Mouse (Mus musculus) heart, embryonic 11.5 days (tissue): ENCODE data around the gene Tmx4. TPM values are rescaled to one million over a fixed set of nuclear protein-coding genes. Genes with fewer than 3 reads are reported as not detected.
A peak's percentile ranks its signal among the peaks of the same experiment; 100 is the strongest.

Experiments used
- ATAC-seq: fragments of 200-750 bp; cut with Nextera tagmentation; replicated peaks from 2 replicates; pipeline ENCODE4 v1.8.0; 2017; ENCODE audit warnings: moderate library complexity; ENCODE audit not compliant: insufficient number of reproducible peaks, low FRiP score, low TSS enrichment
- H3K27ac ChIP-seq: fragments of 300-500 bp; sonication (generic); 2 replicates; pipeline ENCODE4 v1.5.1; 2014; ENCODE audit warnings: mild to moderate bottlenecking, low read depth, low read length
- H3K27me3 ChIP-seq: fragments of 300-500 bp; sonication (generic); 2 replicates; pipeline ENCODE4 v1.6.1; 2014; ENCODE audit warnings: mild to moderate bottlenecking, low read length, mixed read lengths; ENCODE audit not compliant: control insufficient read depth, insufficient read depth
- H3K36me3 ChIP-seq: fragments of 300-500 bp; sonication (generic); 2 replicates; pipeline ENCODE4 v1.6.1; 2014; ENCODE audit warnings: mild to moderate bottlenecking, low read length, moderate library complexity, mixed read lengths; ENCODE audit not compliant: control insufficient read depth, insufficient read depth
- H3K4me1 ChIP-seq: fragments of 300-500 bp; sonication (generic); 2 replicates; pipeline ENCODE4 v1.6.1; 2014; ENCODE audit warnings: low read length; ENCODE audit not compliant: control insufficient read depth, insufficient read depth
- H3K4me2 ChIP-seq: fragments of 300-500 bp; sonication (generic); 2 replicates; pipeline ENCODE4 v1.6.1; 2014; ENCODE audit warnings: mild to moderate bottlenecking, moderate library complexity
- H3K4me3 ChIP-seq: fragments of 300-500 bp; sonication (generic); 2 replicates; pipeline ENCODE4 v1.5.1; 2014; ENCODE audit warnings: low read depth, low read length
- H3K9ac ChIP-seq: fragments of 300-500 bp; sonication (generic); 2 replicates; pipeline ENCODE4 v1.6.1; 2014; ENCODE audit warnings: mild to moderate bottlenecking, low read depth, low read length, moderate library complexity
- H3K9me3 ChIP-seq: fragments of 300-500 bp; sonication (generic); replicated peaks from 2 replicates; pipeline ENCODE4 v1.6.1; 2016; ENCODE audit warnings: low read length; ENCODE audit not compliant: control insufficient read depth
- WGBS: fragments of 180-500 bp; shearing (Covaris S2); extraction: QIAGEN DNeasy Blood & Tissue Kit; methylation state at CpG from one replicate; pipeline ENCODE4 v1.1.7; 2014; ENCODE audit not compliant: insufficient replicate concordance; 5-methylcytosine and 5-hydroxymethylcytosine counted together
- polyA plus RNA-seq: library from polyadenylated mRNA; unstranded; fragments of >200 nt; fragmentation: Nextera tagmentation; extraction: Ambion mirVana; gene quantifications from 2 replicates; pipeline ENCODE4 v1.2.1, GENCODE M21; 2014

Tmx4 gene
- 45.0 and 52.0 TPM in 2 replicates for polyA plus RNA-seq

DNA sequence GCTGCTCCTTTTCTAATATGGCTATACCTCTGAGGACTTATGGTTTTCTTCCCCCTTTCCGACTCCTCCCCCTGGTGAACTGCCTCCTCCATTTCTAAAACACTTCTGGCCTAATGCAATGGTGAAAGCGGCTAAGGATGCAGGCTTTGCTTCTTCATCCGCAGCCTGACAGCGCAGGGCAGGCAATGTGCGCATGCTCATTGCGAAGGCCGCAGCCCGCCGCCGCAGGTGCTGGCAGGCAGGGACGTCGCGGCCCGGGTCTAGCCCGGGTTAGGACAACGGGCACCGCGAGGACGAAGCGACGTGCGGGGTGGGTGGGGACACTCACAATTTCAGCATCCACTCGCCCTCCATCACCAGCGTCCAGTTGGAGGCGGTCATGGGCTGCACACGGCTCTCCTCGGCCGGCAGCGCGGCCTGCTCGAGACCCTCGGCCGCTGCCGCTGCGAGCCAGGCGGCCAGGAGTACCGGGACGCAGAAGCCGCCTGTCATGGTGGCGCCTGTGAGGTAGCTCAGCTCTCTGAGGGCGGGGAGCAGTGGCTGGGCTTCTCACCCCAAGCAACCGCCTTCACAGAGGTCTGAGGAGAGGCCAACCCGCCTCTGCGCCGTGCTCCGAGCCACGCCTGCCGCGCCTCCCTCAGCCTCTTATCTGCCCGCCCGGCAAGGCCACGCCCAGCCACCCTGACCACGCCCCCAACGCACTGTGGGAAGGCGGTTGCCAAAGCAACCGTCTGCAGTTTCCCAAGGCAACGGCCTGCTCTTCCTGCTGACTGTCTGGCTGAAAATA is at the start of gene Tmx4:
Tmx4 (minus strand) TSS at position 632 of the 787 bp plus-strand sequence.
- peak; percentile 99 for ATAC-seq
- Histone ChIP-seq H3K4me1 (peaks cover 13% of the 10 kb centered on the region), H3K4me3 (peak within 1 kb of the TSS; percentile 80), H3K27me3 (no peaks in the 10 kb centered on the region), H3K27ac (peak within 1 kb of the TSS; percentile 99), H3K9me3 (no peaks in the 10 kb centered on the region), H3K4me2 (peak within 1 kb of the TSS; percentile 78), H3K36me3 (no peaks in the 10 kb centered on the region), H3K9ac (peak within 1 kb of the TSS; percentile 91)
- WGBS: under 1% methylated on average over 57 of the region's 57 CpGs

DNA sequence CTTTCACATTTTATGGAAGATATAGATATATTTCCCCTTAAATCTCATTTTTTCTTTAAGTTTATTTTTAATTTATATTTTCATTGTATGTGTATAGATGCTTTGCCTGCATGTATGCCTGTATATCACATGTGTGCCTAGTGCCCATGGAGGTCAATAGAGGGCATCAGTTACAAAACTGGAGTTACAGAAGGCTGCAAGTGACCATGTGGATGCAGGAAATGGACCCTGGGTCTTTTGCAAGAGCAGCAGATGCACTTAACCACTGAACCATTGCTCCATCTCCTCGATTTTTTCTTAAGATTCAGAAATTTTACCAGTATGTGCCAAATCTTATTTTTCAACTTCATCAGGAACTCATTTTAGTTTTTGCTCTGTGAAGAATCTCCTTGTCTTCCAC is 48.2 kb upstream of the Tmx4 start:
- H3K4me3 ChIP-seq: no peak overlapping the region
- no peak overlapping the region for H3K9ac ChIP-seq
- H3K27me3 ChIP-seq: no peaks in the 10 kb centered on the region
- no peak overlapping the region for H3K27ac ChIP-seq
- no peaks in the 10 kb centered on the region for H3K9me3 ChIP-seq
- no peaks in the 10 kb centered on the region for H3K4me1 ChIP-seq
- ATAC-seq: no peak
- H3K36me3 ChIP-seq: no peaks in the 10 kb centered on the region
- no peak overlapping the region for H3K4me2 ChIP-seq
- WGBS: 50% methylated on average over 1 of the region's 1 CpGs

GRCm38 (mm10) chr2:134691055-134691454 is 47.1 kb upstream of the Tmx4 start:
- no peak overlapping the region for H3K4me2 ChIP-seq
- no peak for ATAC-seq
- H3K27me3 ChIP-seq: no peaks in the 10 kb centered on the region
- no peaks in the 10 kb centered on the region for H3K4me1 ChIP-seq
- H3K9ac ChIP-seq: no peak overlapping the region
- H3K27ac ChIP-seq: no peak overlapping the region
- no peak overlapping the region for H3K4me3 ChIP-seq
- H3K36me3 ChIP-seq: no peaks in the 10 kb centered on the region
- H3K9me3 ChIP-seq: no peaks in the 10 kb centered on the region
- 82% methylated on average over 7 of the region's 7 CpGs for WGBS

GRCm38 (mm10) chr2:134682326-134682725 is 38.4 kb upstream of the Tmx4 start:
- no peak overlapping the region for H3K27ac ChIP-seq
- no peak overlapping the region for H3K4me3 ChIP-seq
- no peaks in the 10 kb centered on the region for H3K4me1 ChIP-seq
- WGBS: 61% methylated on average over 3 of the region's 3 CpGs
- ATAC-seq: no peak
- no peak overlapping the region for H3K9ac ChIP-seq
- no peaks in the 10 kb centered on the region for H3K36me3 ChIP-seq
- no peaks in the 10 kb centered on the region for H3K9me3 ChIP-seq
- no peak overlapping the region for H3K4me2 ChIP-seq
- no peaks in the 10 kb centered on the region for H3K27me3 ChIP-seq

DNA sequence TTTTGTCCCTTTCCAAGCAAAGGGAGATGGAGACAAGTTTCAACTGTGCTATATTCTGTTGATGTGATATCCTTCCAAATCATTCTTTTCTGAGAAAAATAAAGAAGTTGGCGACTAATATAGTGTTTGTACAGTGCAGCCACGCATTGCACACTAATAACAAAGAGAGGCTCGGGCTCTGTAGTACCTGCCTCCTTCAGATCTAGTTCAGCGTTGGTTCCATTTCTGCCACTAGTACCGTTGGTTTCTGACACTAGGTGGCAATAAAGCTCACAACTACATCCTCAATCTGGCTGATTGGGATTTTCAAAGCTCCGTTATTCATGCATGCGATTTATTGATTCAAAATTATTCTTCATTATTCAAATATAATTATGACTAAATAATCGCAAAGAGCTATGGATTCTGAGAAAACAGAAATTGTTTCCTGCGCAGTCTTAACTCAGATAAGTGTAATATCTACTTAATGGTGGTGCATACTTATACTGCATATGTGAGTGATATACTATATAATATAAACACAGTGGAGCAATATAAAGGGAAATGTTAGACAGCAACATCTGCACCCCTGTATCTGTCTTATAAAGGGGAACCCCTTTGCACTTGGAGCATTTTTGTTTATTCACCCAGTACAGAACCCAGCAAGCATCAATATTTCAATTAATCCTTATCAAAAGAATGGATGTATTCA is 37.5 kb upstream of the Tmx4 start:
- no peaks in the 10 kb centered on the region for H3K4me1 ChIP-seq
- H3K9ac ChIP-seq: no peak overlapping the region
- H3K4me3 ChIP-seq: no peak overlapping the region
- no peaks in the 10 kb centered on the region for H3K9me3 ChIP-seq
- no peak overlapping the region for H3K4me2 ChIP-seq
- H3K27ac ChIP-seq: no peak overlapping the region
- no peaks in the 10 kb centered on the region for H3K27me3 ChIP-seq
- WGBS: 26% methylated on average over 9 of the region's 9 CpGs
- no peaks in the 10 kb centered on the region for H3K36me3 ChIP-seq
- no peak for ATAC-seq

DNA sequence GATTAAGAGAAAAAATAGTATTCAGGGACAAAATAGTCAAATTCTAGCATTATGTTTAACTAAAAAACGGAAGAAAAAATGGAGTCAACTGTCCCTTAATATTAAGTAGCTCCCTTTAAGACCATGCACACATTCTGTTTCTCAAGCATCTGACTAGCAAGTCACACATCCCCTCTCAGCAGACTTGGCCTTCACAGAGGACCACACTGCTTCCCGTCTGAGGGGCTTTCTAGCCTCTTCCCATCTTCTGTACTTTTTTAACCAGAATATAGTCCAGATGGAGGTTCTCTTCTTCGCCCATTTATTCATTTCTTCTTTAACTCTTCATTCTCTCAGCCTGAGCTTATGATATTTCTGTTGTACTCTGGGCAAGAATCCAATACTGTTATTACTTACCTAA is 35.6 kb upstream of the Tmx4 start:
- Histone ChIP-seq H3K9ac (no peak overlapping the region), H3K4me2 (no peak overlapping the region), H3K27ac (no peak overlapping the region), H3K4me1 (no peaks in the 10 kb centered on the region), H3K36me3 (no peaks in the 10 kb centered on the region), H3K27me3 (no peaks in the 10 kb centered on the region), H3K9me3 (no peaks in the 10 kb centered on the region), H3K4me3 (no peak overlapping the region)
- WGBS: 65% methylated on average over 3 of the region's 3 CpGs
- no peak for ATAC-seq

DNA sequence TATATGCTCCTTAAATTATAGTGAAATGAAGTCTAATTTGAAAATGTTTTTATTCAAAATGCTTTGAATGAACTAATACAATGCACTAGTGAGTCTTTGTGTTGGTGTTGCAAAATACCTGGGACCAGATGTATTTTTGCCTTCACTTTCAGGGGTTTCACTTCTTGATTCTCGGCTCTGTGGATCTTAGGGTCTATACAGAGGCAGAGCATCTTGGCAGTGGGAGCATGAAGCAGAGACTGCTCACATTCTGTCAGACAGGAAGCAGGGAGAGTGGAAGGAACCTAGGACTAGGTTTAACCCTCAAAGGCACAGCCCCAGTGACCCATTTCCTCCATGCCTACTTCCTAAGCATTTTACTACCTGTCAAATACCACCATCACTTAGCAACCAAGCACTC is 31.5 kb upstream of the Tmx4 start:
- Histone ChIP-seq H3K27ac (no peak overlapping the region), H3K27me3 (no peaks in the 10 kb centered on the region), H3K4me1 (no peaks in the 10 kb centered on the region), H3K9ac (no peak overlapping the region), H3K4me2 (no peak overlapping the region), H3K9me3 (no peaks in the 10 kb centered on the region), H3K4me3 (no peak overlapping the region), H3K36me3 (no peaks in the 10 kb centered on the region)
- no peak for ATAC-seq
- WGBS: 92% methylated on average over 1 of the region's 1 CpGs

GRCm38 (mm10) chr2:134673604-134674003 is 29.7 kb upstream of the Tmx4 start:
- H3K36me3 ChIP-seq: no peaks in the 10 kb centered on the region
- no peak overlapping the region for H3K4me3 ChIP-seq
- H3K9me3 ChIP-seq: no peaks in the 10 kb centered on the region
- no peak overlapping the region for H3K27ac ChIP-seq
- 68% methylated on average over 5 of the region's 5 CpGs for WGBS
- no peaks in the 10 kb centered on the region for H3K4me1 ChIP-seq
- H3K27me3 ChIP-seq: no peaks in the 10 kb centered on the region
- no peak overlapping the region for H3K4me2 ChIP-seq
- ATAC-seq: no peak
- H3K9ac ChIP-seq: no peak overlapping the region
